In the genomic region with DNA sequence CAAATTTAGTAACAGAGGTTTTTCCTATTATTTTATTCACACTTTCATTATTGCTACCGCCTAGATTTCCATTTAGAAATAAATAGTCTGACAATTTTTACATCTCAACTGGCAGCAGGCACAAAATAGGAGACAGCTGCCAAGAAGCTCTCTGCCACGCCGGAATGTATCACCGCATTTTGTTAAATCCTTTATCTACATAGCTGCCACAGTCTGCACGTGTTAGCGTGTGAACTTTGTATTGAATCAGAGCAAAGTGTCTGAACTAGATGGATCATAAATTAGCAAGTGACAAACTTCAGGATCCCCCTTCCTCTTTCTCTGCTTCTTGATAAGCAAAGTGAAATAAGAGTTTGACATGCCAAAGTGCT, we compare ENCODE assay signal across 21 mouse cellular contexts.
DNase-seq lines count a peak whose midpoint lies in the region; ATAC-seq and TF ChIP-seq lines count a peak whose summit lies in the region.
"Had no signal": no experiment of that assay in that cellular context is flagged by ENCODE, and none has a peak within 500 bp of the region (broad histone marks: within the 10 kb centered on the region; RNA-seq: fewer than 3 reads in every experiment).

No protein-coding gene starts in this region.

- peak; percentile 84 for ATAC-seq in forebrain, embryonic 13.5 days
- ATAC-seq in common myeloid progenitor, adult 5-6 weeks (replicated peaks; ENCODE audit: low read depth, poor library complexity, severe bottlenecking) = 0 out of 2 replicates have a peak, but pooled peaks have one; percentile 32
- ATAC-seq in hindbrain, postnatal 0 days = no peak
- ATAC-seq: CD4-positive, CD25-positive, alpha-beta regulatory T cell, adult 4 months had no signal

- no peak for DNase-seq in forebrain, embryonic 10.5 days (ENCODE audit: extremely low spot score, low spot score)
- DNase-seq in layer of hippocampus, adult 8-10 months (ENCODE audit: low spot score in 2 of 2) = peak; percentile 21 to 38
- no peak for DNase-seq in layer of hippocampus, postnatal 25 days (ENCODE audit: extremely low spot score in 1 of 2, low spot score in 1 of 2)
- DNase-seq in layer of hippocampus, adult 9-11 months = peak; percentile 25
- no peak for DNase-seq in hindbrain, postnatal 0 days (ENCODE audit: low spot score)
- DNase-seq in left cerebral cortex, adult 9 months (ENCODE audit: low spot score in 2 of 2) = no peak
- DNase-seq: adrenal gland, postnatal 14 days; B cell, adult 2 months; cerebellum, adult 11 months; cerebellum, adult 8-10 months; gastrocnemius, postnatal 10 days; heart, adult 18-20 months; heart, postnatal 4 days had no signal

- H3K4me2 ChIP-seq in forebrain, embryonic 13.5 days = no peak overlapping the region
- no peak overlapping the region for H3K4me2 ChIP-seq in hindbrain, postnatal 0 days (ENCODE audit: low read depth, low read length)
- H3K4me2 ChIP-seq: embryonic facial prominence, embryonic 13.5 days; hindbrain, embryonic 13.5 days; intestine, embryonic 15.5 days had no signal

- H3K27me3 ChIP-seq in forebrain, embryonic 13.5 days = no peaks in the 10 kb centered on the region
- no peaks in the 10 kb centered on the region for H3K27me3 ChIP-seq in forebrain, embryonic 10.5 days (ENCODE audit: poor library complexity, severe bottlenecking)
- H3K27me3 ChIP-seq in hindbrain, postnatal 0 days (ENCODE audit: insufficient read depth, low read length) = no peaks in the 10 kb centered on the region
- H3K27me3 ChIP-seq: embryonic facial prominence, embryonic 13.5 days; hindbrain, embryonic 13.5 days; intestine, embryonic 15.5 days had no signal

- H3K9ac ChIP-seq in forebrain, embryonic 13.5 days = no peak overlapping the region
- H3K9ac ChIP-seq in hindbrain, postnatal 0 days (replicated peaks; ENCODE audit: low read length) = no peak overlapping the region
- H3K9ac ChIP-seq: embryonic facial prominence, embryonic 13.5 days; hindbrain, embryonic 13.5 days; intestine, embryonic 15.5 days had no signal

- no peaks in the 10 kb centered on the region for H3K4me1 ChIP-seq in forebrain, embryonic 13.5 days
- no peaks in the 10 kb centered on the region for H3K4me1 ChIP-seq in forebrain, embryonic 10.5 days
- no peaks in the 10 kb centered on the region for H3K4me1 ChIP-seq in hindbrain, postnatal 0 days (ENCODE audit: insufficient read depth, low read length)
- H3K4me1 ChIP-seq: embryonic facial prominence, embryonic 13.5 days; heart, embryonic 10.5 days; intestine, embryonic 15.5 days had no signal

- no peaks in the 10 kb centered on the region for H3K9me3 ChIP-seq in forebrain, embryonic 13.5 days (replicated peaks)
- H3K9me3 ChIP-seq in forebrain, embryonic 10.5 days = no peaks in the 10 kb centered on the region
- no peaks in the 10 kb centered on the region for H3K9me3 ChIP-seq in hindbrain, postnatal 0 days (ENCODE audit: low read length)
- H3K9me3 ChIP-seq: embryonic facial prominence, embryonic 13.5 days; G1E; heart, embryonic 10.5 days; hindbrain, embryonic 13.5 days; intestine, embryonic 15.5 days had no signal

- TF ChIP-seq CTCF in hindbrain, postnatal 0 days (IDR thresholded peaks at IDR 0.05; ENCODE audit: low read depth) = no peak

- WGBS in forebrain, embryonic 13.5 days = 71% methylated on average over 6 of the region's 6 CpGs
- 94% methylated on average over 6 of the region's 6 CpGs for WGBS in forebrain, embryonic 10.5 days
- WGBS in hindbrain, postnatal 0 days = 50% methylated on average over 6 of the region's 6 CpGs

- no peaks in the 10 kb centered on the region for H3K36me3 ChIP-seq in forebrain, embryonic 13.5 days (ENCODE audit: poor library complexity, severe bottlenecking)
- no peaks in the 10 kb centered on the region for H3K36me3 ChIP-seq in forebrain, embryonic 10.5 days (replicated peaks)
- H3K36me3 ChIP-seq in hindbrain, postnatal 0 days (ENCODE audit: insufficient read depth, low read length) = no peaks in the 10 kb centered on the region
- H3K36me3 ChIP-seq: embryonic facial prominence, embryonic 13.5 days; G1E; heart, embryonic 10.5 days; hindbrain, embryonic 13.5 days; intestine, embryonic 15.5 days had no signal

- H3K27ac ChIP-seq in forebrain, embryonic 13.5 days = no peak overlapping the region
- H3K27ac ChIP-seq in forebrain, embryonic 10.5 days = no peak overlapping the region
- H3K27ac ChIP-seq in hindbrain, postnatal 0 days = no peak overlapping the region
- H3K27ac ChIP-seq: embryonic facial prominence, embryonic 13.5 days; heart, embryonic 10.5 days; hindbrain, embryonic 13.5 days; intestine, embryonic 15.5 days had no signal

- no peak overlapping the region for H3K4me3 ChIP-seq in forebrain, embryonic 13.5 days
- no peak overlapping the region for H3K4me3 ChIP-seq in forebrain, embryonic 10.5 days
- no peak overlapping the region for H3K4me3 ChIP-seq in hindbrain, postnatal 0 days (ENCODE audit: low read length)
- H3K4me3 ChIP-seq: embryonic facial prominence, embryonic 13.5 days; heart, embryonic 10.5 days; hindbrain, embryonic 13.5 days; intestine, embryonic 15.5 days had no signal

Comparison
In these comparisons a context has a peak if more than half of its experiments do, and no peak if none do; other contexts are left out.
1. DNase-seq: peak in layer of hippocampus, adult 8-10 months (2 of 2) and layer of hippocampus, adult 9-11 months (single experiment); none in forebrain, embryonic 10.5 days (single experiment), layer of hippocampus, postnatal 25 days (0 of 2), hindbrain, postnatal 0 days (single experiment) and left cerebral cortex, adult 9 months (0 of 2).